Mouse (Mus musculus) heart, postnatal 25 days (tissue): ENCODE measurements around the gene Neu3. TPM values are rescaled to one million over a fixed set of nuclear protein-coding genes. Genes with fewer than 3 reads are reported as not detected.

Experiments
- DNase-seq: peaks from one replicate; pipeline ENCODE4 v3.0.0; 2022; ENCODE audit warnings: low spot score
- intact Hi-C: fragments of 180-260 bp; cut with DNase I; formaldehyde crosslinking; loops from one replicate; pipeline ENCODE4 v1.15.1; 2025
- total RNA-seq, 2 experiments: library from RNA; stranded (reverse); gene quantifications; 2 replicates each; pipeline ENCODE4 v1.2.3; 2021

The Neu3 gene
- total RNA-seq, result 1 to 10 TPM; 4.1 to 4.2 TPM

- intact Hi-C loops, result no loop called here
- DNase-seq, result peak; percentile 86
Measured at GRCm38 (mm10) chr7:99828083-99828570, at the start of gene Neu3. Gene Neu3, minus strand, starts transcription at chr7:99828417.

GRCm38 (mm10) chr7:99876345-99876744 lies 48.1 kb upstream of the Neu3 start:
- DNase-seq, result peak; percentile 23
- intact Hi-C loops, result loop anchor here (1.0 to 2.0 kb wide), 2 partner anchors 62 to 260 kb away; no protein-coding TSS in a partner anchor

GRCm38 (mm10) chr7:99875891-99876290 lies 47.7 kb upstream of the Neu3 start:
- intact Hi-C loops, result loop anchor here (1.0 to 2.0 kb wide), 2 partner anchors 62 to 259 kb away; no protein-coding TSS in a partner anchor
- DNase-seq, result no peak

GRCm38 (mm10) chr7:99873965-99874364 lies 45.7 kb upstream of the Neu3 start:
- intact Hi-C loops, result no loop called here
- DNase-seq, result no peak

GRCm38 (mm10) chr7:99869296-99869695 lies 41.1 kb upstream of the Neu3 start:
- no peak for DNase-seq
- intact Hi-C loops, result no loop called here

GRCm38 (mm10) chr7:99865219-99865618 lies 37.0 kb upstream of the Neu3 start:
- DNase-seq, result no peak
- intact Hi-C loops, result no loop called here

GRCm38 (mm10) chr7:99864241-99865028 lies 36.2 kb upstream of the Neu3 start:
- intact Hi-C loops, result no loop called here
- DNase-seq, result no peak

- intact Hi-C loops, result no loop called here
- DNase-seq, result no peak
Measured at GRCm38 (mm10) chr7:99863362-99863761, 35.1 kb upstream of the Neu3 start, which contains the start of gene Spcs2. Gene Spcs2, minus strand, starts transcription at chr7:99863462.

GRCm38 (mm10) chr7:99858813-99859585 lies 30.8 kb upstream of the Neu3 start, which contains the start of gene Xrra1:
Gene Xrra1, plus strand, starts transcription at chr7:99859116.
- intact Hi-C loops, result loop anchor here (10.0 kb wide), 1 partner anchor 374 kb away; the partner anchor contains the start of gene Rps3
- DNase-seq, result peak; percentile 96

GRCm38 (mm10) chr7:99858175-99858812 lies 30.1 kb upstream of the Neu3 start:
- DNase-seq, result no peak
- intact Hi-C loops, result loop anchor here (10.0 kb wide), 1 partner anchor 373 kb away; the partner anchor contains the start of gene Rps3

- intact Hi-C loops, result loop anchor here (2.0 to 10.0 kb wide), 2 partner anchors 30 to 372 kb away; partner anchors contain the start of gene Rps3
- DNase-seq, result no peak
Measured at GRCm38 (mm10) chr7:99856266-99856861, 28.1 kb upstream of the Neu3 start.

- no peak for DNase-seq
- intact Hi-C loops, result loop anchor here (10.0 kb wide), 1 partner anchor 370 kb away; the partner anchor contains the start of gene Rps3
Measured at GRCm38 (mm10) chr7:99854311-99854710, 26.1 kb upstream of the Neu3 start.

- intact Hi-C loops, result loop anchor here (10.0 kb wide), 1 partner anchor 369 kb away; the partner anchor contains the start of gene Rps3
- DNase-seq, result no peak
Measured at GRCm38 (mm10) chr7:99853350-99853749, 25.1 kb upstream of the Neu3 start.

GRCm38 (mm10) chr7:99851618-99852017 lies 23.4 kb upstream of the Neu3 start:
- no peak for DNase-seq
- intact Hi-C loops, result loop anchor here (10.0 kb wide), 1 partner anchor 367 kb away; the partner anchor contains the start of gene Rps3

GRCm38 (mm10) chr7:99851121-99851520 lies 22.9 kb upstream of the Neu3 start:
- no peak for DNase-seq
- intact Hi-C loops, result loop anchor here (10.0 kb wide), 1 partner anchor 366 kb away; the partner anchor contains the start of gene Rps3

- intact Hi-C loops, result loop anchor here (10.0 kb wide), 1 partner anchor 366 kb away; the partner anchor contains the start of gene Rps3
- no peak for DNase-seq
Measured at GRCm38 (mm10) chr7:99850534-99850933, 22.3 kb upstream of the Neu3 start.

GRCm38 (mm10) chr7:99845533-99846236 lies 17.5 kb upstream of the Neu3 start:
- DNase-seq, result no peak
- intact Hi-C loops, result no loop called here

GRCm38 (mm10) chr7:99838241-99838640 lies 10.0 kb upstream of the Neu3 start:
- intact Hi-C loops, result no loop called here

More at GRCm38 (mm10) chr7:99838241-99838640, 10.0 kb upstream of the Neu3 start:
- DNase-seq, result no peak
